Mouse (Mus musculus) heart, adult 2 months (tissue): Measurements from ENCODE around the gene Synpo2. TPM values are rescaled to one million over a fixed set of nuclear protein-coding genes. Genes with fewer than 3 reads are reported as not detected.

Experiments used
- DNase-seq, 2 experiments: peaks; one replicate each; pipeline ENCODE4 v3.0.0; 2021
- H3K27ac ChIP-seq: fragments of 200-600 bp; 2 replicates; pipeline ENCODE4 v1.8.1; 2022
- H3K27me3 ChIP-seq: fragments of 200-500 bp; 2 replicates; pipeline ENCODE4 v1.6.1; 2012; ENCODE audit warnings: mild to moderate bottlenecking, low read length, inconsistent platforms, mixed read lengths; ENCODE audit not compliant: control insufficient read depth, insufficient read depth
- H3K36me3 ChIP-seq: fragments of 200-500 bp; 2 replicates; pipeline ENCODE4 v1.6.1; 2012; ENCODE audit warnings: low read length, inconsistent platforms; ENCODE audit not compliant: control insufficient read depth, insufficient read depth
- H3K4me1 ChIP-seq: fragments of 200-500 bp; 2 replicates; pipeline ENCODE4 v1.6.1; 2011; ENCODE audit warnings: low read length; ENCODE audit not compliant: control insufficient read depth, insufficient read depth
- H3K4me3 ChIP-seq: fragments of 200-600 bp; 2 replicates; pipeline ENCODE4 v1.8.1; 2022
- H3K79me2 ChIP-seq: fragments of 200-500 bp; replicated peaks from 2 replicates; pipeline ENCODE4 v1.6.1; 2012; ENCODE audit warnings: mild to moderate bottlenecking, inconsistent platforms, low read length, moderate library complexity, mixed read lengths; ENCODE audit not compliant: control insufficient read depth, insufficient read depth
- H3K9ac ChIP-seq: fragments of 200-500 bp; 2 replicates; pipeline ENCODE4 v1.6.1; 2012; ENCODE audit warnings: low read depth, mild to moderate bottlenecking, control low read depth, inconsistent platforms, low read length, mixed read lengths
- CTCF ChIP-seq: fragments of 200-600 bp; IDR thresholded peaks from 2 replicates; pipeline ENCODE4 v1.8.1; 2022; ENCODE audit warnings: antibody characterized with exemption, mild to moderate bottlenecking, moderate library complexity
- EP300 ChIP-seq: fragments of 200-500 bp; IDR thresholded peaks from 2 replicates; pipeline ENCODE4 v1.6.1; 2011; ENCODE audit warnings: low read depth, low read length, control low read depth; ENCODE audit not compliant: insufficient read depth
- POLR2A ChIP-seq: fragments of 200-500 bp; IDR thresholded peaks from 2 replicates; pipeline ENCODE4 v1.6.1; 2011; ENCODE audit warnings: mild to moderate bottlenecking, low read depth, low read length, control low read depth; ENCODE audit not compliant: insufficient read depth
- WGBS: fragments of 180-500 bp; shearing (Covaris S2); methylation state at CpG from one replicate; pipeline ENCODE4 v1.1.7; 2018; 5-methylcytosine and 5-hydroxymethylcytosine counted together
- intact Hi-C: fragments of 180-260 bp; cut with DNase I; formaldehyde crosslinking; loops from one replicate; pipeline ENCODE4 v1.15.1; 2025
- polyA plus RNA-seq: library from polyadenylated mRNA; depleted of rRNA; stranded (reverse); fragments of >200 nt; gene quantifications from 2 replicates; pipeline ENCODE4 v1.2.3, GENCODE M21; 2012
- total RNA-seq, 2 experiments: library from RNA; stranded (reverse); gene quantifications; 2 replicates each; pipeline ENCODE4 v1.2.3; 2021

The Synpo2 gene
- total and polyA plus RNA-seq, 3 experiments, result 19.3 to 97.5 (median 85.8) TPM

GRCm38 (mm10) chr3:123095111-123095510 lies 140.8 kb downstream of the Synpo2 start:
- WGBS, result 93% methylated on average over 2 of the region's 2 CpGs
- no peak overlapping the region for H3K4me3 ChIP-seq
- intact Hi-C loops, result no loop called here
- no peak for TF ChIP-seq POLR2A
- TF ChIP-seq CTCF, result no peak
- no peak for TF ChIP-seq EP300
- no peak overlapping the region for H3K9ac ChIP-seq
- no peaks in the 10 kb centered on the region for H3K27me3 ChIP-seq
- no peak for DNase-seq
- H3K36me3 ChIP-seq, result peaks cover 7% of the 10 kb centered on the region; the same call in 1 of the 2 replicates
- H3K4me1 ChIP-seq, result peaks cover 7% of the 10 kb centered on the region
- no peaks in the 10 kb centered on the region for H3K79me2 ChIP-seq
- no peak overlapping the region for H3K27ac ChIP-seq

GRCm38 (mm10) chr3:123093640-123094361 lies 142.1 kb downstream of the Synpo2 start:
- H3K9ac ChIP-seq, result no peak overlapping the region
- intact Hi-C loops, result no loop called here
- WGBS, result 76% methylated on average over 11 of the region's 11 CpGs
- TF ChIP-seq EP300 (no peak), POLR2A (no peak), CTCF (no peak)
- peaks cover 9% of the 10 kb centered on the region for H3K4me1 ChIP-seq
- no peak overlapping the region for H3K4me3 ChIP-seq
- peaks cover 7% of the 10 kb centered on the region; the same call in 1 of the 2 replicates for H3K36me3 ChIP-seq
- H3K79me2 ChIP-seq, result no peaks in the 10 kb centered on the region
- DNase-seq, result no peak
- H3K27ac ChIP-seq, result peak overlapping the region; percentile 70
- H3K27me3 ChIP-seq, result no peaks in the 10 kb centered on the region

GRCm38 (mm10) chr3:123092913-123093639 lies 142.9 kb downstream of the Synpo2 start:
- intact Hi-C loops, result no loop called here
- Histone ChIP-seq H3K27me3 (no peaks in the 10 kb centered on the region), H3K4me1 (peaks cover 9% of the 10 kb centered on the region), H3K4me3 (no peak overlapping the region), H3K36me3 (peaks cover 7% of the 10 kb centered on the region; the same call in 1 of the 2 replicates), H3K9ac (0 out of 2 replicates have a peak overlapping the region, but pooled peaks have one; percentile 4), H3K27ac (peak overlapping the region; percentile 70), H3K79me2 (no peaks in the 10 kb centered on the region)
- DNase-seq, result no peak
- TF ChIP-seq POLR2A (no peak), EP300 (no peak), CTCF (no peak)
- WGBS, result 34% methylated on average over 12 of the region's 12 CpGs

GRCm38 (mm10) chr3:123092442-123092841 lies 143.5 kb downstream of the Synpo2 start:
- no peaks in the 10 kb centered on the region for H3K79me2 ChIP-seq
- no peak overlapping the region for H3K9ac ChIP-seq
- 20% methylated on average over 6 of the region's 6 CpGs for WGBS
- H3K36me3 ChIP-seq, result peaks cover 7% of the 10 kb centered on the region; the same call in 1 of the 2 replicates
- intact Hi-C loops, result no loop called here
- peak; percentile 65 to 87 for DNase-seq
- no peaks in the 10 kb centered on the region for H3K27me3 ChIP-seq
- TF ChIP-seq POLR2A (0 out of 2 replicates have a peak, but pooled peaks have one; percentile 16), CTCF (no peak), EP300 (peak; percentile 90)
- H3K27ac ChIP-seq, result peak overlapping the region; percentile 91
- H3K4me1 ChIP-seq, result peaks cover 9% of the 10 kb centered on the region
- H3K4me3 ChIP-seq, result no peak overlapping the region

GRCm38 (mm10) chr3:123089297-123090020 lies 146.5 kb downstream of the Synpo2 start:
- no peak overlapping the region for H3K4me3 ChIP-seq
- intact Hi-C loops, result no loop called here
- no peaks in the 10 kb centered on the region for H3K79me2 ChIP-seq
- H3K4me1 ChIP-seq, result peaks cover 13% of the 10 kb centered on the region
- 69% methylated on average over 11 of the region's 11 CpGs for WGBS
- peak overlapping the region; percentile 91 for H3K27ac ChIP-seq
- no peaks in the 10 kb centered on the region for H3K27me3 ChIP-seq
- no peak for DNase-seq
- TF ChIP-seq EP300 (no peak), POLR2A (no peak), CTCF (no peak)
- no peak overlapping the region for H3K9ac ChIP-seq
- H3K36me3 ChIP-seq, result peaks cover 7% of the 10 kb centered on the region; the same call in 1 of the 2 replicates
